Mouse (Mus musculus): ENCODE data around the gene Nme4.
A peak's percentile ranks its signal among the peaks of the same experiment; 100 is the strongest.
"Not testable (repeated sequence)": the region's sequence is repeated elsewhere in the genome, so short reads cannot be mapped to it uniquely, and the experiment has no call there.

Gene Nme4

GRCm38 (mm10) chr17:26095121-26095740 lies at the start of gene Nme4:
Nme4 (minus strand) TSS chr17:26095602.
- peak; percentile 75 for DNase-seq (ENCODE audit: low read depth)

DNA sequence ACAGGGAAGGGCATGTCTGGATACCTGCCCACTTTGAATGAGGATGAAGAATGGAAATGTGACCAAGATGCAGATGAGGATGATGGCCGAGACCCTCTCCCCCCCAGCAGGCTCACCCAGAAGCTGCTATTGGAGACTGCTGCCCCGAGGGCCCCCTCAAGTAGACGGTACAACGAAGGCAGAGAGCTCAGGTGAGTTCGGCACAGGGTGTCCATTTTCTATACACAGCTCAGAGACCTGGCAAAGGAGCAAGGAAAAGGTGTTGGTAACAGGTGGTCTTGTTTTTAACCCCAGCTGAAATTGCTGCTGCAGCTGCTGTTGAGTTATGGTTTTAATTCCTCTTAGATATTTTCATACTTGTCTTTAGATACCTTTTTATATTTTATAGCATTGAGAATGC lies 48.0 kb upstream of the Nme4 start:
- DNase-seq (ENCODE audit: low read depth): no peak

- DNase-seq (ENCODE audit: low read depth): peak; percentile 67
Measured at GRCm38 (mm10) chr17:26142796-26143195, 47.4 kb upstream of the Nme4 start.

- DNase-seq (ENCODE audit: low read depth): peak; percentile 75
Measured at GRCm38 (mm10) chr17:26138901-26139381, 43.5 kb upstream of the Nme4 start.

DNA sequence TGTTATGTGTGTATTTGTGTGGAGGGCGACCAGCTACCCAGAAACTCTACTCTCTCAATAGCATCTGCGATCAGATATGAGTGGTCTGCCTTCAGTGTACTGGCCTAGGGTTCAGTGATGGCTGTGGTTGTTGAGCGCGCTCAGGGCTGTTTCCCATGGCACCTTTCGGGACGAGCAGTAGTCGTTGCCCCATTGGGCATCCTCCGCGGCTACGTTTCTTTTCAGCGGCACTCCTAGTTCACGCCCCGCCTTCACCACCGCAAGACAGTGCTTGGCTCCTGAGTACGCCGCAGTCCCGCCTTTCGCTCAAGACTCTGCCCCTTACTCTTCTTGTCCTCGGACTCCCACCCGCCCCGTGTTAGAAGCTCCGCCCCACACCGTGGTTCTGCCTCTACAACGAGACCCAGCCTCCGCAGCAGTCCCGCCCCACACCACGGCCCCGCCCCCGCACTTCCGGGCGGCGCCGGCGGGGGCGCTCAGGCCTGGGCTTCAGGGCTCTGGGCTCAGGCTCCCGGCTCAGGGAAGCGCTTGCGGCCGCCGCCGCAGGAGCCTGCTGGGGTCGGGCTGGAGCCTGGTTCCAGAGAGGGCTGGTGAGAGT lies 42.9 kb upstream of the Nme4 start, which contains the start of gene Axin1:
Gene Axin1 (plus strand): TSS at position 450 of the 598 bp plus-strand sequence.
- peak; percentile 98 for DNase-seq (ENCODE audit: low read depth)

DNA sequence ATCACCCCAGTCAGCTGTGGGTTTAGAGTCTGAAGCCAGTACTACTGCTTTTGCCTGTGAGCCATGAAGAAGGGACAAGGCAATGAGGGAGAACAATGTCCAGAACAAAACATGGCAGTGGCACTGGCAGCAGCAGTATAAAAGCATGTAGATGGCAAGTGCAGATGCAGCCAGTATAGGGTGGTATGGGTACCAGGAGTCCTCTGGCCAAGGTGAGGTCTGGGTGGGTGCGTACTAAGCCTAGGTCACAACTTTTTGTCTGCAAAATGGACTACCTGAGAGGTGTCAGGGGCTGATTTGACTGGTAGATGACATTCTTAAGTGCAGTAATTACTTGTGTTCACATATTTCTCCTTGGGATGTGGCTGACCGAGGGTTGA lies 42.3 kb upstream of the Nme4 start:
- no peak for DNase-seq (ENCODE audit: low read depth)

DNA sequence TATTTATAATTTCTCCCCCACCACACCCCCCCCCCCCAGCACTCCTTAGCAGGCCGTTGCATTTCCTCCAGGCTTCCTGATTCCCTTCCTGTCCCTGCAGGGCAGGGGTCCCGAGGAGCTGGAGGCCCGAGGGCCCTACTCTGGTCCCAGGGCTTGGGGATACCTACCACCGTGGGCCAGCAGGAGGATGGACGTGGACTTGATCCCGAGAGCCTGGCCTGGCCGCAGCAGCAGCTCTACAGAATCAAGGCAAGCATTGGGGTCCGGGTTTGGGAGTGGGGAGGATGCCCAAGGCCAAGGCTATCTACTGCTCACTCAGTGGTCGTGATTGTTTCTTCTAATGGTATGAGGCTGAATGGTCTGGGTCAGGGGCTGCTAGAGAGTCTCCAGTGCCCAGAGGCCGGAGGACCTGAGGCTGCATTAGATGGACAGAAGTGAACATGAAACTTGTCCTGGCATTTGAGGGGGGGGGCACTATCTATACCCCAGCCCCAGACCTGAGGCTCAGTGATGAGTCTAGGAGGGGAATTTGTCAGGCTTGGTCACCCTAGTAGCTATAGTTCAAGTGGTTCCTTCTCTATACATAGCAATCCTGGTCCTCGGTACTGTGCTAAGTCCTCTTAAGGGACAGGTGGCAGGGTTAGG lies 41.8 kb upstream of the Nme4 start:
- no peak for DNase-seq (ENCODE audit: low read depth)

GRCm38 (mm10) chr17:26131856-26132853 lies 36.8 kb upstream of the Nme4 start:
- no peak for DNase-seq (ENCODE audit: low read depth)

- DNase-seq (ENCODE audit: low read depth): no peak
Measured at GRCm38 (mm10) chr17:26131062-26131732, 35.8 kb upstream of the Nme4 start.

GRCm38 (mm10) chr17:26125226-26125625 lies 29.8 kb upstream of the Nme4 start:
- DNase-seq (ENCODE audit: low read depth): no peak

- no peak for DNase-seq (ENCODE audit: low read depth)
Measured at GRCm38 (mm10) chr17:26124560-26124959, 29.2 kb upstream of the Nme4 start.

- DNase-seq (ENCODE audit: low read depth): peak; percentile 100
Measured at GRCm38 (mm10) chr17:26123267-26123684, 27.9 kb upstream of the Nme4 start, which contains the start of gene Mrpl28. Mrpl28 (plus strand) TSS chr17:26123500.

GRCm38 (mm10) chr17:26122431-26123140 lies 27.2 kb upstream of the Nme4 start:
- no peak for DNase-seq (ENCODE audit: low read depth)

DNA sequence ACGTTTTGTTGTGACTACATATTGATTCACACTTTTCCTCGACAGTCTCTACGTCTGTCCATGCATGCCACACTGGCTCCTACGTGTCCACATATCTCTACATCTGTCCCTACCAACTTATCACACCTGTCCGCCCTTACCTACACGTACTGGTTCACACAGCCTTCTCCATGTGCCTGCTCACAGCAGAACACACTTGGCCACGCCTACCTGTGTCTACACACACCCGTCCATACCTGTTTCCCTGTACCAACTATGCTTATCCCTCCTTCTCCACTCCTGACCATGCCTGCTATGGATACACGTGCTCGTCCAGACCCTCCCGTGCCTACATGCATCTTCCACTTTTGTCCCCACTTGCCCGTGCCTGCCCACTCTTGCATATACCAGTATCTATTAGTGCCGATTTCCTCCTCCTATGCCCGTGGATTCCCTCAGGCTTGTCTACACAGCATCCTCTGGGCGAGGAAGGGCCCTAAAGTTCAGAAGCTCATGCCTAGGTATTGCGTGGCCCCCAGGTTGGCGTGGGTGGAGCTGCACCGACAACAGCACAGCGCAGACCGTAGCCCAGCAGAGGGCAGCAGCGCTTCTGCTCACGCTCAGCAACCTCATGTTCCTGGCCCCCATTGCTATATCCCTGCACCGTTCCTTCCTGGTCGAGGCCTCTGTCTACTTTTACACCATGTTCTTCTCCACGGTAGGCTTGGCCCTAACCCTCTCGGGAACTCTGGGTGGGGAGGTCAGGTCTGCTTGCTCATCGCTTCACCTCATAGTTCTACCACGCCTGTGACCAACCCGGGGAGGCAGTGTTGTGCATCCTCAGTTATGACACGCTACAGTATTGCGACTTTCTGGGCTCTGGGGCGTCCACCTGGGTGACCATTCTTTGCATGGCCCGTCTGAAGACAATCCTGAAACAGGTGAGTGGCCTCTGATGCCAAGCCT lies 24.6 kb upstream of the Nme4 start:
- peak; percentile 90 for DNase-seq (ENCODE audit: low read depth)

DNA sequence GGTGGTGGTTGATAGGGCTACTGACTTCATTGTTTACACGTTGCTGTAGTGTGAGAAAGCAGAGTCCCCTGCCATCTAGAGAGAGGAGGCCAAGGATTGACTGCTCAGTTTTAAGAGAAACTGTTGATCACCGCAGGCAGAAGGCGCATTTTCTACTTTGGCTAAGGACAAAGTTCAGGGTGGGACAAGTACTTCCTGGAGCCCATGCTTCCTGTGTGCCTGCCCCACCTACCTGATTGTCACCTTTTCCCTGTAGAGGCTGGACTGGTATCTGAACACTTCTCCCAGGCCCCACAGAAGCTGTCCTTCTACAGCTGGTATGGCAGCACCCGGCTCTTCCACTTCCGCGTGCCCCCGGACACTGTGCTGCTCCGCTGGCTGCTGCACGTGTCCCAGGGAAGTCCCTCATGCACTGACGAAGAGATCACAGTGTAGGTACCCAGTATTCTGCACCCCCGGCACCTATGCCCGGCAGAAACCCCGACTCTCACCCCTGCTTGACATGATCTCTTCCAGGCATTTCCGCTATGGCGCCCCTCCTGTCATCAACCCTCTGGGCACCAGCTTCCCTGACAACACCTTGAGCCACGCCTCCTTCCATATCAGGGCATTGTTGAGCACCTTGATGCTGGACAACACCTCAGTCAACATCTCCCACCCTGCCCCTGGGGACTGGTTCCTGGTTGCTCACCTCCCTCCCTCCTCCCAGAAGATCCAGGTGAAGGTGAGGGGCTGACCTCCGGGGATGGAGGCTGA lies 21.3 kb upstream of the Nme4 start:
- no peak for DNase-seq (ENCODE audit: low read depth)

GRCm38 (mm10) chr17:26115956-26116487 lies 20.6 kb upstream of the Nme4 start:
- no peak for DNase-seq (ENCODE audit: low read depth)

DNA sequence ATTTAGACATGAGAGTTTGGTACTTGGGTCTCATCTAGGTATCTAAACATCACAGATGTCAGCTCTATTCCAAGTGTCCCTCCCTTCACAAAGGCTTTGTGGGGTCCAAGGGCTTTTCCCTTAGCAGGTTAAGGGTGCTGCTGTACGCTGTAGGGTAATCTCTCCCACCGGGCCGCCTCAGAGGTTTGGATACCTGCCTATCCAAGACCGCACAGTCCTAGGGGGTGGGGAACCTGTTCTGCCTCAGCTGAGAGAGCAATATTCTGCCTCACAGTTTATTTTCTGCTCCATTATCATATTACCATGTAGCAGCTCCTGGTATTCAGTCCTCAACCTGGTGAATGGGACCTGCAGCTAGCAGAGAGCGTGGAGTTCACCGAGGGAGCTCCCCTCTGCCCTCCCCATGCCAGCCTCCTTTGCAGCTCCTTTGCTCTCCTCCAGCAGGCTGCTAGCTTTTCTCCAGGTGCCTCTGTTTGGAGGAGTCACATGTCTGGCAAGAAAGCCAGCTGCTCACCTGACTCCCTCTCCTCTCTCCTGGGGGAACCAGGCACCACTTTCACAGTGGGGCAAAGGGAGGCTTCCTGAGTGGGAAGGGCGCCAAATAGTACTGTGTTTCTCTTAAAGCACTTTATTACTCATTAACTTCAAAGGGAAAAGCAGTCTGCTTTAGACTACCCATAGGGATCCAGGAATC lies 19.9 kb upstream of the Nme4 start:
- DNase-seq (ENCODE audit: low read depth): no peak

DNA sequence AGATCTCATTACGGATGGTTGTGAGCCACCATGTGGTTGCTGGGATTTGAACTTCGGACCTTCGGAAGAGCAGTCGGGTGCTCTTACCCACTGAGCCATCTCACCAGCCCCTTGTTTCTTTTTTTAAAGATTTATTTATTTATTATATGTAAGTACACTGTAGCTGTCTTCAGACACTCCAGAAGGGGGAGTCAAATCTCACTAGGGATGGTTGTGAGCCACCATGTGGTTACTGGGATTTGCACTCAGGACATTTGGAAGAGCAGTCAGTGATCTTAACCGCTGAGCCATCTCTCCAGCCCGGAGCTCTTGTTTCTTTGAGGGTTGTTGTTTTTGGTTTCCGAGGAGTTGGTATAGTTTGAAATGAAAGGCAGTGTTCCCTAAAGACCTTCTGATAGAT lies 19.1 kb upstream of the Nme4 start:
- not testable (repeated sequence) for DNase-seq (ENCODE audit: low read depth)
